Mouse (Mus musculus) liver, embryonic 11.5 days (tissue): Measurements from ENCODE around the gene Psd. TPM values are rescaled to one million over a fixed set of nuclear protein-coding genes. Genes with fewer than 3 reads are reported as not detected.

Experiments used
- ATAC-seq: fragments of 200-750 bp; cut with Nextera tagmentation; replicated peaks from 2 replicates; pipeline ENCODE4 v1.8.0; 2017; ENCODE audit warnings: moderate number of reproducible peaks, mild to moderate bottlenecking, moderate TSS enrichment, moderate library complexity; ENCODE audit not compliant: low FRiP score
- DNase-seq: peaks from one replicate; pipeline ENCODE4 v3.0.0-alpha.2; 2017; ENCODE audit warnings: low spot score
- H3K27ac ChIP-seq: fragments of 300-500 bp; sonication (generic); 2 replicates; pipeline ENCODE4 v1.5.1; 2014; ENCODE audit warnings: mild to moderate bottlenecking, low read depth, low read length, control low read depth
- H3K27me3 ChIP-seq: fragments of 300-500 bp; sonication (generic); replicated peaks from 2 replicates; pipeline ENCODE4 v1.6.1; 2014; ENCODE audit warnings: low read length, mixed read lengths; ENCODE audit not compliant: control insufficient read depth, insufficient read depth
- H3K36me3 ChIP-seq: fragments of 300-500 bp; sonication (generic); 2 replicates; pipeline ENCODE4 v1.6.1; 2014; ENCODE audit warnings: mild to moderate bottlenecking, low read length, moderate library complexity, mixed read lengths; ENCODE audit not compliant: control insufficient read depth, insufficient read depth
- H3K4me1 ChIP-seq: fragments of 300-500 bp; sonication (generic); replicated peaks from 2 replicates; pipeline ENCODE4 v1.6.1; 2014; ENCODE audit warnings: low read length, mixed read lengths; ENCODE audit not compliant: control insufficient read depth, insufficient read depth
- H3K4me2 ChIP-seq: fragments of 300-500 bp; sonication (generic); 2 replicates; pipeline ENCODE4 v1.6.1; 2014; ENCODE audit warnings: mild to moderate bottlenecking, control low read depth, moderate library complexity
- H3K4me3 ChIP-seq: fragments of 300-500 bp; sonication (generic); 2 replicates; pipeline ENCODE4 v1.5.1; 2014; ENCODE audit warnings: low read depth, low read length, control low read depth
- H3K9ac ChIP-seq: fragments of 300-500 bp; sonication (generic); 2 replicates; pipeline ENCODE4 v1.6.1; 2014; ENCODE audit warnings: low read depth, low read length, control low read depth
- H3K9me3 ChIP-seq: fragments of 300-500 bp; sonication (generic); 2 replicates; pipeline ENCODE4 v1.6.1; 2016; ENCODE audit warnings: low read length, inconsistent platforms, mixed read lengths; ENCODE audit not compliant: control insufficient read depth
- WGBS: fragments of 180-500 bp; shearing (Covaris S2); extraction: QIAGEN DNeasy Blood & Tissue Kit; methylation state at CpG from one replicate; pipeline ENCODE4 v1.1.7; 2014; 5-methylcytosine and 5-hydroxymethylcytosine counted together
- polyA plus RNA-seq: library from polyadenylated mRNA; unstranded; fragments of >200 nt; fragmentation: Nextera tagmentation; extraction: Ambion mirVana; gene quantifications from 2 replicates; pipeline ENCODE4 v1.2.1, GENCODE M21; 2014

Psd gene
- polyA plus RNA-seq, 1 experiment from 2014 or later = 11.9 TPM

GRCm38 (mm10) chr19:46307781-46308180 is 19.2 kb downstream of the Psd start:
- no peak overlapping the region for H3K9ac ChIP-seq
- H3K36me3 ChIP-seq = peaks cover 13% of the 10 kb centered on the region
- no peaks in the 10 kb centered on the region for H3K9me3 ChIP-seq
- no peak overlapping the region for H3K27ac ChIP-seq
- H3K27me3 ChIP-seq = peaks cover 21% of the 10 kb centered on the region
- peak; percentile 27 for DNase-seq
- 78% methylated on average over 16 of the region's 16 CpGs for WGBS
- H3K4me3 ChIP-seq = no peak overlapping the region
- no peak for ATAC-seq
- peaks cover 16% of the 10 kb centered on the region for H3K4me1 ChIP-seq
- H3K4me2 ChIP-seq = no peak overlapping the region

GRCm38 (mm10) chr19:46306751-46307289 is 20.1 kb downstream of the Psd start:
- H3K27me3 ChIP-seq = peaks cover 16% of the 10 kb centered on the region
- WGBS = 88% methylated on average over 9 of the region's 9 CpGs
- H3K27ac ChIP-seq = no peak overlapping the region
- H3K9me3 ChIP-seq = no peaks in the 10 kb centered on the region
- peak; percentile 30 for DNase-seq
- H3K4me2 ChIP-seq = no peak overlapping the region
- peaks cover 16% of the 10 kb centered on the region for H3K4me1 ChIP-seq
- H3K9ac ChIP-seq = no peak overlapping the region
- no peak for ATAC-seq
- H3K36me3 ChIP-seq = peaks cover 10% of the 10 kb centered on the region
- no peak overlapping the region for H3K4me3 ChIP-seq

- no peak for DNase-seq
- Histone ChIP-seq H3K4me1 (peaks cover 16% of the 10 kb centered on the region), H3K4me2 (peak overlapping the region; percentile 99), H3K4me3 (peak overlapping the region; percentile 79), H3K9ac (peak overlapping the region; percentile 70), H3K36me3 (peaks cover 6% of the 10 kb centered on the region), H3K27me3 (peaks cover 16% of the 10 kb centered on the region), H3K27ac (no peak overlapping the region), H3K9me3 (no peaks in the 10 kb centered on the region)
- ATAC-seq = no peak
- WGBS = 60% methylated on average over 5 of the region's 5 CpGs
Measured at GRCm38 (mm10) chr19:46306268-46306610, 20.7 kb downstream of the Psd start.

- Histone ChIP-seq H3K9ac (peak overlapping the region; percentile 70), H3K36me3 (peaks cover 2% of the 10 kb centered on the region; the same call in 1 of the 2 replicates), H3K4me2 (peak overlapping the region; percentile 99), H3K4me1 (peaks cover 16% of the 10 kb centered on the region), H3K27me3 (peaks cover 16% of the 10 kb centered on the region), H3K27ac (peak overlapping the region; percentile 77), H3K9me3 (no peaks in the 10 kb centered on the region), H3K4me3 (peak overlapping the region; percentile 79)
- ATAC-seq (peak; percentile 77), DNase-seq (peak; percentile 92)
- WGBS = under 1% methylated on average over 42 of the region's 43 CpGs
Measured at GRCm38 (mm10) chr19:46305432-46306267, 21.3 kb downstream of the Psd start.

GRCm38 (mm10) chr19:46304908-46305333 is 22.0 kb downstream of the Psd start:
- peak overlapping the region; percentile 70 for H3K9ac ChIP-seq
- H3K4me1 ChIP-seq = peaks cover 16% of the 10 kb centered on the region
- ATAC-seq (peak; percentile 42), DNase-seq (no peak)
- peak overlapping the region; percentile 99 for H3K4me2 ChIP-seq
- peak overlapping the region; percentile 79 for H3K4me3 ChIP-seq
- WGBS = 0% methylated on average over 34 of the region's 34 CpGs
- H3K27me3 ChIP-seq = peaks cover 16% of the 10 kb centered on the region
- peak overlapping the region; percentile 77 for H3K27ac ChIP-seq
- no peaks in the 10 kb centered on the region for H3K9me3 ChIP-seq
- peaks cover 2% of the 10 kb centered on the region; the same call in 1 of the 2 replicates for H3K36me3 ChIP-seq

GRCm38 (mm10) chr19:46304216-46304841 is 22.6 kb downstream of the Psd start, which contains the start of gene Nfkb2:
Gene Nfkb2 (plus strand): TSS chr19:46304320.
- peaks cover 13% of the 10 kb centered on the region for H3K27me3 ChIP-seq
- peak within 1 kb of the TSS; percentile 99 for H3K4me2 ChIP-seq
- WGBS = under 1% methylated on average over 39 of the region's 39 CpGs
- ATAC-seq (peak; percentile 87), DNase-seq (peak; percentile 92)
- H3K4me3 ChIP-seq = peak within 1 kb of the TSS; percentile 79
- peaks cover 14% of the 10 kb centered on the region for H3K4me1 ChIP-seq
- H3K9ac ChIP-seq = peak within 1 kb of the TSS; percentile 70
- peaks cover under 1% of the 10 kb centered on the region; the same call in 1 of the 2 replicates for H3K36me3 ChIP-seq
- peak within 1 kb of the TSS; percentile 77 for H3K27ac ChIP-seq
- no peaks in the 10 kb centered on the region for H3K9me3 ChIP-seq

- Histone ChIP-seq H3K36me3 (no peaks in the 10 kb centered on the region), H3K4me3 (peak overlapping the region; percentile 79), H3K4me2 (peak overlapping the region; percentile 99), H3K27me3 (peaks cover 11% of the 10 kb centered on the region), H3K9ac (no peak overlapping the region), H3K4me1 (peaks cover 7% of the 10 kb centered on the region; the same call in 1 of the 2 replicates), H3K27ac (no peak overlapping the region), H3K9me3 (no peaks in the 10 kb centered on the region)
- ATAC-seq (no peak), DNase-seq (no peak)
- 61% methylated on average over 18 of the region's 18 CpGs for WGBS
Measured at GRCm38 (mm10) chr19:46303251-46304215, 23.4 kb downstream of the Psd start.

GRCm38 (mm10) chr19:46302551-46302950 is 24.4 kb downstream of the Psd start:
- WGBS = 83% methylated on average over 4 of the region's 4 CpGs
- H3K4me3 ChIP-seq = no peak overlapping the region
- no peak overlapping the region for H3K27ac ChIP-seq
- H3K4me1 ChIP-seq = peaks cover 5% of the 10 kb centered on the region; the same call in 1 of the 2 replicates
- DNase-seq (peak; percentile 26), ATAC-seq (no peak)
- no peaks in the 10 kb centered on the region for H3K9me3 ChIP-seq
- H3K36me3 ChIP-seq = no peaks in the 10 kb centered on the region
- H3K4me2 ChIP-seq = no peak overlapping the region
- H3K9ac ChIP-seq = no peak overlapping the region
- peaks cover 6% of the 10 kb centered on the region for H3K27me3 ChIP-seq
